Mouse (Mus musculus) gastrocnemius, postnatal 14 days (tissue): ENCODE measurements around the gene Stac3. TPM values are rescaled to one million over a fixed set of nuclear protein-coding genes. Genes with fewer than 3 reads are reported as not detected.

Experiments
- DNase-seq: peaks from one replicate; pipeline ENCODE4 v3.0.0; 2021; ENCODE audit warnings: mixed read lengths
- intact Hi-C: fragments of 180-260 bp; cut with DNase I; formaldehyde crosslinking; loops from one replicate; pipeline ENCODE4 v1.15.1; 2025; ENCODE audit warnings: low total_unique reads
- total RNA-seq, 2 experiments: library from RNA; stranded (reverse); gene quantifications; 2 replicates each; pipeline ENCODE4 v1.2.3; 2021

Stac3 gene
- total RNA-seq, 2 experiments from 2014 or later, result 315 to 336 TPM

DNA sequence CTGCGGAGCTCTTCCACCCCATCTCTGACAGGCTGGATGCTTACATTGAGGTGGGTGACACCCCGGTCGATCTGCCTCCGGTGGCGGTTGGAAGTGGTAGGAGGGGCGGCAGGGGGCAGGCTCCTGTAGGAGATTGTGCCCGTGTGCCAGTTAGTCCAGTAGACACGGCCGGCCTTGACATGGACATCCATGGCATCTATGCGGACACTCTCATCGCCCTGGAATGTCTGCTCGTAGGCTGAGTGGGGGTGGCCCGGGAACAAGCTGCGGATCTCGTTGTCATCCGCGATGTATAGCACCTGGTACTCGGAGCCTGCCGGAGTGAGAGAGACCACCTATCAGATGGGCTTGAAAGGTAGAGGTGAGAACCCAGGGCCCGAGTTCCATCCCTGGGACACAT lies 42.9 kb downstream of the Stac3 start:
- intact Hi-C loops, result no loop called here
- DNase-seq, result no peak

GRCm38 (mm10) chr10:127546505-127546904 lies 45.0 kb downstream of the Stac3 start:
- no peak for DNase-seq
- intact Hi-C loops, result no loop called here

DNA sequence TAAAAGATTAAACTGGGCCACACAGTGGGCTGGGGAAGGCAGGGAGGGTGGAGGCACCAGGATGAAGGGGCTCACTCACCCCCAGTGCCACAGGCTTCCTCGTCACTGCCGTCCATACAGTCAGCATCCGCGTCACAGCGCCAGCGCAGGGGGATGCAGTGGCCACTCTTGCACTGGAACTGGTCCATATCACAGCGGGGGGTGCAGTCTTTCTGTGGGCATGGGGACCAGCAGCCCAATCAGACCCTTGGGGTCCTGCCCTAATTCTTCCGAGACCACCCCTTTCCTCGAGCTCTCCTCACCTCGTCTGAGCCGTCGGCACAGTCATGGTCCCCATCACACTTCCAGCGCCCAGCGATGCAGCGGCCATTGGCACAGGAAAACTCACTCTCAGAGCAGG lies 46.8 kb downstream of the Stac3 start:
- intact Hi-C loops, result no loop called here
- no peak for DNase-seq

DNA sequence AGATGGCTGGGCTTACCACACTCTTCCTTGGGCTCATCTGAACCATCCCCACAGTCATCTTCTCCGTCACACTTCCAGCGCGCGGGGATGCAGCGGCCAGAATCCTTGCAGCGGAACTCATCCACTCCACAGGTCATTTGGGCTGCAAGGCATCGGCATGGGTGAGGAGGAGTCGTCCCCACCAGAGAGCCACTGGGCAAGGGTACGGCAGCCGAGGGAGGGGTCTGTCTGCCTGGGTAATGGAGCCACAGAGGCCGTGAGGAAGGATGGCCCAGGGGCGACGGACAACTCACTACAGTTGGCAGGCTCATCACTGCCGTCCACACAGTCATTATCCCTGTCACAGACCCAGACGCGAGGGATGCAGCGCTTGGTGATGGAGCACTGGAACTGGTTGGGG lies 48.4 kb downstream of the Stac3 start:
- intact Hi-C loops, result no loop called here
- DNase-seq, result no peak

DNA sequence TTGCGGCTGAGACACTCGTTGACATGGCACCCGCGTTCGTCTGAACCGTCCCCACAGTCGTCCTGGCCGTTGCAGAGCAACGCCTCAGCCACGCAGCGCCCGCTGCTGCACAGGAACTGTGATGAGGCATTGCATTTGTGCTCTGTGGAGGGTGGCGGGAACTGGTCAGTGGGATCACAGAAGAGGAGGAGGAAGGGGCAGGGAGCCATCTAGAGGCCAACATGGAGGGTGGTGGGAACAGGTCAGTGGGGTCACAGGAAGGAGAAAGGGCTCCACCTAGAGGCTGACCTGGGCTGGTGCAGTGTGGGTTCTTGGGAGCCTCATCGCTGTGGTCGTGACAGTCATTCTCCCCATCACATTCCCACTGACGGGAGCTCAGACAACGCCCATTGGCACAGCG lies 54.2 kb downstream of the Stac3 start:
- no peak for DNase-seq
- intact Hi-C loops, result no loop called here

DNA sequence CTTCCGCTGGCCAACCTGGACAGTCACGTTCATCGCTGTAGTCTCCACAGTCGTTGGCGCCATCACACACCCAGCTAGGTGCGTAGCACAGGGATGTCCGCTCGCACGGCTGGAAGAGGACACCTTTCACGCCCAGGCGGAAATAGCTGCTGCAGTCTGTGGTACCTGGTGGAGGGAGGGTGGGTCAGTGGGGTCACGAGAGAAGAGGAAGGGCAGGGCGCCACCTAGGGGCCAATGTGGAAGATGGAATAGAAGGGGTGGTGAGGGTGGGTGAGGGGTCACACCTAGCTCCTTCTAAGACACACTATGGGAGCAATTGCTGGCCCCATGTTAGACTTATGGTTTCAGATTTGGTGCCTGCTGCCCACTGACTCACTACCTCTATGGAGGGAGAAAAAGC lies 55.9 kb downstream of the Stac3 start:
- intact Hi-C loops, result no loop called here
- no peak for DNase-seq

Other genes with a start within 250 kb of the Stac3 start
- under 1 TPM; 0.45 to 0.53 TPM for gene Kif5a, start 238.3 kb upstream of the Stac3 start, total RNA-seq
- gene Dctn2, start 235.3 kb upstream of the Stac3 start, total RNA-seq, result 100 to 1,000 TPM in 1 of 2 experiments, 10 to 100 TPM in 1; 99.8 to 103 TPM
- gene Mbd6, start 212.7 kb upstream of the Stac3 start, total RNA-seq, result 10 to 100 TPM; 16.1 to 17.1 TPM
- gene Mars, start 189.9 kb upstream of the Stac3 start, total RNA-seq, result 10 to 100 TPM; 50.3 to 56.0 TPM
- gene Arhgap9, start 179.7 kb upstream of the Stac3 start, total RNA-seq, result 1 to 10 TPM; 1.3 to 2.1 TPM
- gene Gli1, start 159.7 kb upstream of the Stac3 start, total RNA-seq, result 1 to 10 TPM; 2.3 to 2.7 TPM
- not detected for gene Inhbe, start 147.3 kb upstream of the Stac3 start, total RNA-seq
- not detected for gene Inhbc, start 131.3 kb upstream of the Stac3 start, total RNA-seq
- 10 to 100 TPM; 84.1 to 89.2 TPM for gene R3hdm2, start 121.4 kb upstream of the Stac3 start, total RNA-seq
- 10 to 100 TPM; 23.3 to 25.3 TPM for gene Ndufa4l2, start 13.3 kb downstream of the Stac3 start, total RNA-seq
- 10 to 100 TPM; 29.4 to 33.1 TPM for gene Shmt2, start 20.8 kb downstream of the Stac3 start, total RNA-seq
- gene Nxph4, start 32.9 kb downstream of the Stac3 start, total RNA-seq, result 1 to 10 TPM; 1.3 to 1.5 TPM
- gene Lrp1, start 119.5 kb downstream of the Stac3 start, total RNA-seq, result 100 to 1,000 TPM in 1 of 2 experiments, 10 to 100 TPM in 1; 73.8 to 101 TPM
- gene Stat6, start 141.3 kb downstream of the Stac3 start, total RNA-seq, result 10 to 100 TPM; 16.1 to 16.6 TPM
- 1 to 10 TPM; 2.3 to 2.7 TPM for gene Nemp1, start 165.2 kb downstream of the Stac3 start, total RNA-seq
- gene Nab2, start 166.9 kb downstream of the Stac3 start, total RNA-seq, result 1 to 10 TPM; 4.9 to 5.5 TPM
- under 1 TPM; 0.18 to 0.53 TPM for gene Myo1a, start 203.5 kb downstream of the Stac3 start, total RNA-seq
- not detected for gene Tac2, start 222.8 kb downstream of the Stac3 start, total RNA-seq
- gene Zbtb39, start 237.9 kb downstream of the Stac3 start, total RNA-seq, result 1 to 10 TPM; 4.7 to 4.9 TPM